Mouse (Mus musculus) left cerebral cortex, adult 18-20 months (tissue): ENCODE results near the gene Foxo1. TPM values are rescaled to one million over a fixed set of nuclear protein-coding genes. Genes with fewer than 3 reads are reported as not detected.

Experiments
- total RNA-seq, 2 experiments: library from RNA; stranded (reverse); gene quantifications; 2 replicates each; pipeline ENCODE4 v1.2.3; 2021

Foxo1 gene
- total RNA-seq, 2 experiments from 2014 or later: 10.0 to 12.9 TPM

Other genes with a start within 250 kb of the Foxo1 start
- gene Maml3, start 163.3 kb upstream of the Foxo1 start, total RNA-seq: 1 to 10 TPM; 7.0 to 9.0 TPM